Mouse (Mus musculus) frontal cortex, postnatal 14 days (tissue): ENCODE results near the gene Tub.
A peak's percentile ranks its signal among the peaks of the same experiment; 100 is the strongest.

ENCODE experiments used
- DNase-seq, 2 experiments: peaks; one replicate each; pipeline ENCODE4 v3.0.0; 2022; ENCODE audit warnings: low spot score in 2 of 2

Tub gene

GRCm38 (mm10) chr7:108950312-108950761 is at the start of gene Tub:
TSS of gene Tub (plus strand) at chr7:108950338.
- peak; percentile 77 to 79 for DNase-seq

DNA sequence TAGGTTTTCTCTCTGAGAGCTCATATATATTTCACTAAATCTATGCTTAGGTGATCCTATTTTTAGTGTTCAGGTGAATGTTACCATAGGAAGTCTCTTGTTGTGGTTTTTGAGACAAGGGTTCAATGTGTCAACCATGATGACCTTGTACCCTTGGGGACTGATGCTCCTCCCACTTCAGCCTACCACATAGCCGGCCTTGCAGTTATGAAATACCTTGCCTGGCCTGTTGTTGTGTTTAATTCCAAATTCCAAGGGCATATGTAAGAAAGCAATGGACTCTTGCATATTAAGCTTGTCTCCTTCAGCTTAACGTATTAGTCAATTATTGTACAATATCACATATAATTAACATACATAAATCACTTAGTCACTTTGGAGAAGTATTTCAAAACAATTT is 46.2 kb upstream of the Tub start:
- no peak for DNase-seq

GRCm38 (mm10) chr7:108927043-108927442 is 23.1 kb upstream of the Tub start:
- no peak for DNase-seq

DNA sequence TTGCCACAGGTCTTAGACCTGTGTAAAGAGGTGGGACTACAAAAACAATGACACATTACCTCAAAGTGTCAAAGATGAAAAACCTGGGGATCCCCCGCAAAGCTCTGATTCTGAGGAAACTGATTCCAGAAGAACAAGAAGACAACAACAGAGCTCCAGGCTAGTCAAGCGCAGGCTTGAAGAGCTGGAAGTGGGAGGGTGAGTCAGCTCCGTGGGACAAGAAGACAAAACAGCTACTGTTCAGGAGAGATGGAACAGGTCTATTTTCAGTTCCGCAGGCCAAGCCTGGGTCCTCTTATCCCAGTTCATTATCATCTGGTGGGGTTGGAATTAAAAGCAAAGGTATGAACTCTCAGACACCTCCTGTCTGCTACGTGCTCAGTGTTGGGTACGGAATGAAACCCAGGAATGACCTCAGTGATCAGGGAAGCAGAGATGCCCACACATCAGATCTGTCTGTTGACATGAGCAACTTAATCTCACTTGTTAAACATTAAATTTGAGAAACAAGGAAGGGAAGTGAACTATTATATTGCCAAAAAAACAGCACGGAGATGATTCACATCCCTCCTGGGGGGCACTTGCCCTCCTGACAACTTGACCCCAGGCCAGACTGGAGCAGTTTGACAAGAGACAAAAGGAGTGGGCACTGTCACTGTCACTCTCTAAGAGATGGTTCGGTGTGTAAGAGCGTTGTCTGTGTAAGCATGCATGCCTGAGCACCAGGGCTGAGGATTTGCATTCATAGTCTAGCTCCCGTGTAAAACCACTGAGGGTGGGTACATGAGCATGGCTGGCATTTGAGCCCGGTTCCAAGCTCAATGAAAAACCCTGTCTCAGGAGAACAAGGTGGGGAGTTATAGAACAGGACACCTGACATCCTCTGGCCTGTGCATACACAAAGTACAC is 21.6 kb upstream of the Tub start:
- DNase-seq: no peak

- DNase-seq: no peak
These were observed 20.3 kb upstream of the Tub start, which contains the start of gene Nlrp10 for GRCm38 (mm10) chr7:108929726-108930393. TSS of gene Nlrp10 (minus strand) at chr7:108930178.

- peak; percentile 93 to 97 for DNase-seq
These were observed 16.1 kb upstream of the Tub start, which contains the start of gene Eif3f for GRCm38 (mm10) chr7:108933794-108934731. TSS of gene Eif3f (plus strand) at chr7:108934417.

- DNase-seq: no peak
These were observed 15.3 kb upstream of the Tub start for GRCm38 (mm10) chr7:108934836-108935235.

GRCm38 (mm10) chr7:108935411-108935810 is 14.7 kb upstream of the Tub start:
- DNase-seq: no peak

- DNase-seq: no peak
These were observed 13.5 kb upstream of the Tub start for GRCm38 (mm10) chr7:108936591-108936990.

DNA sequence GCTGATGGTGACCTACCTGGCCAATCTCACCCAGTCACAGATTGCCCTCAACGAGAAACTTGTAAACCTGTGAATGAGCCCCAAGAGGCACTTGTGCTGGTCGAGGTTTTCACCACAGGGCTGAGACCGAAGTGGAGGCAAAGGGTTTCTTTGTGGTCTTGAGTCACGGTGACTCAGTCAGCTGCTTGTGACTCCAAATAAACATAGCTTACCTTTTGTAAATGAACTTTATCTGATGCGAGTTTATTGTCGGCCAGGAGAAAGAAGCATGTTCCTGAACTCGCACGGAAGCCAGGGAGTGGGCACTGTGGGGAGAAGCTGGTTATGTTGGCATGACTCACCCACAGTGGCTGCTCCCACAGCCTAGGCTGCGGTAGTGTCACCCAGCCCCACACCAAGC is 8.7 kb upstream of the Tub start:
- no peak for DNase-seq

DNA sequence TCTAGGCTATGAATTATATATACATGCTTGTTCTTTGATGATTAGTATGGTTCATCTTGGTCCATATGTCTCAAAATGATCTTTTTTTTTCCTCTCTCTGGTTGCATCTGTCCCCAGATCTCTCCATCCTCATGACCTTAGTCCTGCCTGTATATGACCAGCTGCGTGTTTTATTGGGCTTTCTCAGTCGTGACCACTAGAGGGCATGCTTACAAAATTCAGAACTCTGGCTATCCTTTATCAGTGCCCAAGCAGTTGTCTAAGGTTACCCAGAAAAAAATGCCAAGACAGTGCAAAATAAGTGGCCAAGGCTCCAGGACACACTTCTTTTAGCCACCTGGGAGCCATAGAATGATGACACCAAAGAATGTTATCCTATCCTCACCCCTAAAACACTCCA is 6.1 kb upstream of the Tub start:
- peak in 1 of 2 experiments; percentile 50 for DNase-seq

DNA sequence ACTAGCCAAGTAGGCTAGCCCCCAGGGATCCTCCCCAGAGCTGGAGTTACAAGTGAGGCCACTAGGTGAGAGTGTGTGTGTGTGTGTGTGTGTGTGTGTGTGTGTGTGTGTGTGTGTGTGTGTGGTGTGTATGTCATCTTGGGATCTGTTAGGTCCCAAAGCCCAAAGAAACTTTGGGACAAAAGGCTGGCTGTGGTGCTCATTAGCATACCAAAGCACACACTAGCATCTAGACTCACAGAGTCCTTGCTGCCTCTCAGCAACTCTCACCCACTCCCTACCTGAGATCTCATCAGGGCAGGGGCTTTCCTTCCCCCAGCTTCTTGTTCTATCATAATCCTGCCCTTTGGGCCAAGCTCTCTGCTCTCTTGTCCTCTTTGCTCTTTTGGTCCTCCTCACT is 1.5 kb upstream of the Tub start:
- DNase-seq: no peak

DNA sequence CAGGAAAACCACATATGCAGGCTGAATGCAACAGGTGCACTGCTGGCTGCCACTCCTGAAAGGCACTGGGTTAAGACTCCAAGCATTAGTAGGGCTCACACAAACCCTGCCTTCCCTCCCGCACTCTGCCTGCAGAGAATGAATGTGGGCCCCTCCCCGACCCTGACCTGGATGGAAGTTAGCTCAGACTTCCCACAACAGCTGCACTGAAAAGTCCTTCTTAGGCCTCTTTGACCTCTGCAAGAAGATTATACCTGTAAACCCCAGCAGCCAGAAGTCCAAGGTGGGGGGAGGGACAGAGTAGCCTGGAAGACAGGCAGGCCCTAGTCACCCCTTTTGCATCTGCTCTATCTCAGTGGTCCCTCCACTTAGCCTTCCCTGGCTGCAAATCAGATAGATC is 837 bp upstream of the Tub start:
- no peak for DNase-seq

GRCm38 (mm10) chr7:108950762-108951331 is 709 bp downstream of the Tub start:
- DNase-seq: peak; percentile 60 to 63

DNA sequence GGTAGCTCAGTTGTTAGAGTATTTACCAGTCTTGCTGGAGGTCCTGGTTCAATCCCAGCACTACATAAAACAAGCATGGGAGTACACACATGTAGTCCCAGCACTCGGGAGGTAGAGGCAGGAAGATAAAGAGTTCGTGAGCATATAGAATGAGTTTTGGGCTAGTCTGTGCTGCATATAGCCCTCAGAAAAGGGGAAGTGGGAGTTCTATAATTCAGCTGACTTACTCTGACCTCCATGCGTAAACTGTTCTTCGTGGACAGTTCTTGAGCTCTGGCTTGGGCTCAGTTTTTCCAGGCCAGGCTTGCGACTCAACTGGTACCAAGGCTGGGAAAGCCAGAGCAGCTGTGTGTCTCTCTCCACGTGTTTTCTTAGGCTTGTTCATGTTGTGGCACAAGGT is 2.7 kb downstream of the Tub start:
- no peak for DNase-seq

GRCm38 (mm10) chr7:108954185-108954584 is 4.0 kb downstream of the Tub start:
- DNase-seq: no peak

DNA sequence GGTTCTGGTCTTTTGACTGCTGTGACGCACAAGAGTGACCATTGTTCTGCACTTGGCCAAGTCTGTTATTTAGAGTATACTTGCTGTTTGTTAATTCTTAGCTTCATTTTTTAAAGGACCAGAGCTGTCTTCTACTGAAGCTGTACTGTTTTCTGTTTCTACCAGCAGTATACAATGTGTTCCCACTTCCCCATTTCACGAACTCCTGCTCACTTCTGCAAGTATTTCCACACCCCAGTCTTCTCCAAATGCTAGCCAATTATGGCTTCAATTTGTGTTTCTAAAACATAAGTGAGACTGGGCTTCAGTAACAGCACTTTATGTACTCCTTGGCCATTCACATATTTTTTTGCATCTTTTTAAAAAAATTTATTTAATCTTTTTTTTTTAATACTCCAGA is 7.6 kb downstream of the Tub start:
- DNase-seq: no peak

DNA sequence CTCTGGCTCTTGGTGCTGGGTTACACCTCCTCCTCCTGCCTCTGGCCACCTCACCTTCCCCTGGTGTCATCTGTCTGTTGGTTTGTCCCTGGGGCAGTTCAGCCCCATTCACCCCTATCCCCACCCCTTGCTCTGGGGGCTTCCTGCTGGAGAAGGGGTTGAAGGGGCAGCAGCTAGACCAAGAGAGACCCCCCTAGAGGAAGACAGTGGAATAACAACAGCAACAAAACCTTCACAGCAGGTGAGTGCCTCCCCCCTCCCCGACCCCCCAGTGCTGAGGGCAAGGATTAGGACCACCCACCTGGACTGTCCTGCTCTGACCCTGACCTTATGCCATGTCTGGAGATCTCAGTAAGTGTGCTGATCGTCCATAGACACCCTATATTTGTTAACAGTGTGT is 15.8 kb downstream of the Tub start:
- DNase-seq: no peak

- peak in 1 of 2 experiments; percentile 58 for DNase-seq
These were observed 16.7 kb downstream of the Tub start for GRCm38 (mm10) chr7:108966742-108967362.

DNA sequence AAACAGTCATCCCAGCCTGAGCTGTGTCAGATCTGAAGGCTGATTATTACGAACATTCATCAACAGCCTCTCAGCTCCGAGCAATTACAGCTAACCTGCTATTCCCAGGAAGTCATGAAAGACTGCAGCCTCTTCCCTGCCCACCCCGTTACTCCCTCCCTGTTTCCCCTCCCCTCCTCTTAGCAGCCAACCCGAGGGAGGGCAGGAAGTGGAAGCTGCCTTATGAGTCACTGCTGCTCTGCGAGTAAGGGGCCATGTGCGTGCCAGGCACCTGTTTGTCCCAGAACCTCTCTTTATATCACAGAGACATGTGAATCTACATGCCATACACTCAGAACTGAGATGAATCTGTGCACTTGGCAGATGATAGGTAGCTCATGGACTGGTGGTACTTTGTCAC is 18.1 kb downstream of the Tub start:
- DNase-seq: no peak

- DNase-seq: peak in 1 of 2 experiments; percentile 28
These were observed 22.1 kb downstream of the Tub start for GRCm38 (mm10) chr7:108972273-108972672.
